Mouse (Mus musculus) G1E (cell line): ENCODE data around the gene Nckap1. TPM values are rescaled to one million over a fixed set of nuclear protein-coding genes. Genes with fewer than 3 reads are reported as not detected.
"Not testable (repeated sequence)": the region's sequence is repeated elsewhere in the genome, so short reads cannot be mapped to it uniquely, and the experiment has no call there.

Experiments used
- ATAC-seq: 2 replicates; pipeline ENCODE4 v1.8.0; 2016; ENCODE audit warnings: mild to moderate bottlenecking; ENCODE audit not compliant: insufficient number of reproducible peaks, poor library complexity, low FRiP score, severe bottlenecking; ENCODE audit errors: extremely low read depth
- DNase-seq: peaks from one replicate; pipeline ENCODE4 v3.0.0; 2012; ENCODE audit warnings: low spot score
- H3K27me3 ChIP-seq: 2 replicates; pipeline ENCODE4 v1.6.1; 2012; ENCODE audit warnings: mild to moderate bottlenecking, low read length, inconsistent platforms; ENCODE audit not compliant: insufficient read depth
- H3K36me3 ChIP-seq: replicated peaks from 2 replicates; pipeline ENCODE3; 2012; ENCODE audit warnings: mild to moderate bottlenecking, inconsistent platforms
- H3K4me1 ChIP-seq: 2 replicates; pipeline ENCODE4 v1.6.1; 2012; ENCODE audit warnings: low read depth, low read length, inconsistent platforms, mixed read lengths; ENCODE audit not compliant: insufficient read depth
- H3K4me3 ChIP-seq: 2 replicates; pipeline ENCODE4 v1.5.1; 2012; ENCODE audit warnings: low read depth, mild to moderate bottlenecking, inconsistent platforms, low read length, moderate library complexity, mixed read lengths
- H3K9me3 ChIP-seq: replicated peaks from 2 replicates; pipeline ENCODE4 v1.6.1; 2012; ENCODE audit warnings: inconsistent platforms
- CTCF ChIP-seq: IDR thresholded peaks from 2 replicates; pipeline ENCODE4 v1.5.1; 2012; ENCODE audit warnings: low read depth, low read length, inconsistent platforms, mixed read lengths
- GATA1 ChIP-seq: IDR thresholded peaks from 2 replicates; pipeline ENCODE4 v1.6.1; 2012; ENCODE audit warnings: borderline replicate concordance, low read length, inconsistent platforms, mixed read lengths
- GATA2 ChIP-seq: IDR thresholded peaks from 2 replicates; pipeline ENCODE4 v1.6.1; 2012; ENCODE audit warnings: low read depth, low read length, inconsistent platforms, borderline replicate concordance
- POLR2AphosphoS5 ChIP-seq: IDR thresholded peaks from 2 replicates; pipeline ENCODE4 v1.6.1; 2012; ENCODE audit warnings: low read depth, low read length, inconsistent platforms; ENCODE audit not compliant: insufficient replicate concordance
- TAL1 ChIP-seq: conservative IDR thresholded peaks from 2 replicates; pipeline ENCODE4 v1.6.1; 2012; ENCODE audit warnings: low read depth, low read length, inconsistent platforms, mixed read lengths
- polyA plus RNA-seq: library from polyadenylated mRNA; stranded (reverse); fragments of >175 nt; gene quantifications from 2 replicates; pipeline ENCODE4 v1.2.3, GENCODE M21; 2012
- total RNA-seq, 2 experiments: library from RNA; stranded (forward) in 1 of 2; stranded (reverse) in 1 of 2; fragments of 200-1000 nt in 1 of 2; fragments of >200 nt in 1 of 2; fragmentation: Nextera tagmentation in 1 of 2; gene quantifications; 2 replicates each; pipeline ENCODE4 v1.2.3; 2014 to 2017

Nckap1 gene
- total and polyA plus RNA-seq, 3 experiments: 4.3 to 62.6 (median 37.2) TPM

DNA sequence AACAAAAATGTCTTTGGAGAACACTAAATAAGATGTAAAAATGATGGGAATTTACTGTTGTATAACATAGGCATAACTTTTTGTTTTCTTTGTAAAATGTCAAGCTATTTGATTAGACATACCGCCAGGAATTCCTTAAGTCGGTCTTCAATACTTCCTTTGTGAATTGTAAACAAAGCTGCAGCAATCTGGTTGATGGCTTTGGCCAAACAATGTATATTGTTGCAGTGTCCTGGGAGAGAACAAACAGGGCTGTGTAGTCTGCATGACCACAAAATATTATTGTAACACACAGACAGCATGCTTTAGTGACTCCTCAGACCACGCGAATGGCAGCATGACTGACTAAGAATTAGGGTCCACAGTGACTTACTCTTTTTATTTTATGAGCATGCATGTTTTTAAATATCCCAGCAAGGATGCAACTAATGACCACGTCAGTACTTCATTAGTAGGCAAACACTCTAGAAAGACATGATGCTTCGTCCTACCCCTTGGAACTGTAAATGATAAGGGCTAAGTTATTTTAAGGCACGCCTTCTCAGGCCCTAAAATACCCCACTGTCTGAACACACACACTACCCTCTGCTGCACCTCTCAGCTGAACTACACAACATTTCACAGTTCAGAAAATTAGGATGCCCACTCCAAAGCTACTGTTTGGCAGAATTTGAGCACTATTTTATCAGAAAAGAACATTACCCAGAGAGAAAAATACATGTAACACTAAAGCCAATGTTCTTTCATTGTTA is 75.0 kb downstream of the Nckap1 start:
- Histone ChIP-seq H3K36me3 (peaks cover 52% of the 10 kb centered on the region), H3K27me3 (no peaks in the 10 kb centered on the region), H3K4me1 (no peaks in the 10 kb centered on the region), H3K9me3 (no peaks in the 10 kb centered on the region), H3K4me3 (no peak overlapping the region)
- ATAC-seq (no peak), DNase-seq (no peak)
- TF ChIP-seq POLR2AphosphoS5 (no peak), GATA1 (no peak)

DNA sequence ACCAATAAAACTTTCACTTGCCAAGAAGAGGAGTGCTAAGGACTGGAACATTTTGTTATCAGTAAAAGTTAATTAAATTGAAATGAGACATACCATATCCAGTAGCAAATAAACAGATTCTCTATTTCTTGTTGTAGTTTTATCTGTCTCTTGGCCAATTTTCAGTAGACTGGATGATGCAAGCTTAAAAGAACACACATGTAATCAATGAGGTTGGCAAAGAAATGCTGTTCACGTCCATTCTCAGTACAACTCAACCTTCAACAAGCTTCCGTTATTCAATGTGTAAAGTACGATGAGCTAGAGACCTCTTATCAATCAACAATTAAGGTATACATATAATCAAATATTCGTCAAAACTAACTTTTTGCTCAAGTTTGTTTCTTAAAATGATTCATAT is 79.0 kb downstream of the Nckap1 start:
- DNase-seq (no peak), ATAC-seq (no peak)
- no peak overlapping the region for H3K4me3 ChIP-seq
- TF ChIP-seq POLR2AphosphoS5 (no peak), GATA2 (no peak), GATA1 (no peak), CTCF (no peak), TAL1 (no peak)
- no peaks in the 10 kb centered on the region for H3K4me1 ChIP-seq
- no peaks in the 10 kb centered on the region for H3K27me3 ChIP-seq
- peaks cover 41% of the 10 kb centered on the region for H3K36me3 ChIP-seq
- H3K9me3 ChIP-seq: no peaks in the 10 kb centered on the region

DNA sequence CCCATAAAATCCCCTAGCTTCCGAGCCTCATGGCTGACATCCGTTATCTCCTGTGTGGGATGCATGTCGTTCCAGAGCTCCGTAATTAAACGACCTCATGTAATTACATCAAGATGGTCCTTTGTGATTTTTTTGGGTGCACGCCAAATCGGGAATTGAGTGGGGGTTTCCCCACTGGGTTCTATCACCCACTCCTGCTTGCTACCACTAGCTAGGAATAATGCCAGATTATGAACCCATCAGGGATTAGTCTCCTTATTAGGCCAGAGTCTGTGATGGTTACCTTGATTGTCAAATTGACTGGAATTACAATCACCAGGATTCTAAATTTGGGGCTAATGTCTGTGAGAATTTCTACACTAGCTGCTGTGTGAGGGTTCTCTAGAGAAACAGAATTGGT is 85.9 kb downstream of the Nckap1 start:
- H3K4me3 ChIP-seq, H3K36me3 ChIP-seq, H3K9me3 ChIP-seq, ATAC-seq, H3K27me3 ChIP-seq, H3K4me1 ChIP-seq, DNase-seq: not testable (repeated sequence)

DNA sequence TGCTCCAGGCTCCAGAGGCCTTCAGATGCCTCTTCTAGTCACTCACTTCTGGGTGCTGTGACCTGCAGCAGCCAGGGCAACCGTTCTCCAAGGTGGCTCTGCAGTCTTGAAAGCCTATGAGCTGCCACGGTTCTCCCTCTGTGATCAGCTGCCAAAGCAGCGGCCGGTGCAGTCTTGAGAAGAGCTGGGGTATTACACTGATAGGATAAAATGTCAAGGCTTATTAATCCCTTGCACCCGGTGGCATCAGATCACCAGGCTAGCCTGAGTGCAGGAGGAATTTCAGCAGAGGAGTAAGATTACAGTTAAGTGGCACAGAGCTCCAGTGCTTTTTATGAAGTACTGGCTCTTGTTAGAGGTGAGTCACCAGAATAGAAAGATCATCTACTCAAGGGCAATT is 94.3 kb downstream of the Nckap1 start:
- Histone ChIP-seq H3K4me1 (no peaks in the 10 kb centered on the region), H3K36me3 (no peaks in the 10 kb centered on the region), H3K4me3 (no peak overlapping the region), H3K9me3 (no peaks in the 10 kb centered on the region), H3K27me3 (peaks cover 10% of the 10 kb centered on the region)
- DNase-seq (no peak), ATAC-seq (no peak)
- TF ChIP-seq TAL1 (no peak), CTCF (no peak), GATA2 (no peak), POLR2AphosphoS5 (no peak), GATA1 (no peak)

DNA sequence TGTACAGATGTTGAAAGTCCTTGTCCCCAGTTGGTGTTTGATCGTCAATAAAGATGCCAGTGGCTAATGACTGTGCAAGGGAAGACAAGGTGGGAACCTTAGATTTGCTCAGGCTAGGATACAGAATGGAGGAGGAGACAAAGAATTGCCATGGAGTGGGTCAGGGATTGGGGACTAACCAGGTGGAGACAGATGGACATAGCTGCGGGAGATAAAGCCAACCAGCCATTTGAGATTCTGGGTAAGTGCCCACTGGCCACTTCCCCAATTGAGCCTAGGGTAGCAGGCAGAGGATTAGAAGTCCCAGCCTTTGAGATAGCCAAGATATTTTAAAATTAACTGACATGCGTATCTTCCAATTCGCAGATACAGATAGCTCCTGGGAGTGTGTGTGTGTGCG is 96.2 kb downstream of the Nckap1 start:
- Histone ChIP-seq H3K4me3 (no peak overlapping the region), H3K9me3 (no peaks in the 10 kb centered on the region), H3K27me3 (peaks cover 13% of the 10 kb centered on the region), H3K4me1 (no peaks in the 10 kb centered on the region), H3K36me3 (no peaks in the 10 kb centered on the region)
- TF ChIP-seq GATA1 (no peak), TAL1 (no peak), POLR2AphosphoS5 (no peak), GATA2 (no peak), CTCF (no peak)
- DNase-seq: no peak
- ATAC-seq: no peak

DNA sequence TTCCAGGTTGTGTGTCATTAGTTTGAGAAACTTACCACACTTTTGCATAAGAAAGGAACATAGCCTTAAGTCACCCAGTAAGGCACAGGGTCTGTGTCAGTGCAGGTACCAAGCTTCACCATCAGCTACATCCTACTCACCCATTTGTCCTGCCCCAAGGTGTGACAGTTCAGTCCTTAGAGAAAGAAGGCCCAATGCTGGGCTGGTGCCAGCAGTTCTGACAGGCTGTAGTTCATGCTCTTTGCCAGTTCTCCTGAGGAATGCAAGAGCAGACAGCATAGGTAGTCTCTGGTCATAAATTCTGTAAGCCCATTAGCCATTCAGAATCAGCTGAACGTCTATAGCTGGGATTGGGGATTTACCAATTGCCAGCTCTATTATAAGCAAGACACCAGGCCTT is 105.3 kb downstream of the Nckap1 start:
- DNase-seq (no peak), ATAC-seq (no peak)
- no peaks in the 10 kb centered on the region for H3K9me3 ChIP-seq
- no peaks in the 10 kb centered on the region for H3K36me3 ChIP-seq
- peaks cover 18% of the 10 kb centered on the region for H3K4me1 ChIP-seq
- TF ChIP-seq TAL1 (no peak), POLR2AphosphoS5 (no peak), GATA1 (no peak), CTCF (no peak), GATA2 (no peak)
- H3K27me3 ChIP-seq: no peaks in the 10 kb centered on the region
- H3K4me3 ChIP-seq: no peak overlapping the region

DNA sequence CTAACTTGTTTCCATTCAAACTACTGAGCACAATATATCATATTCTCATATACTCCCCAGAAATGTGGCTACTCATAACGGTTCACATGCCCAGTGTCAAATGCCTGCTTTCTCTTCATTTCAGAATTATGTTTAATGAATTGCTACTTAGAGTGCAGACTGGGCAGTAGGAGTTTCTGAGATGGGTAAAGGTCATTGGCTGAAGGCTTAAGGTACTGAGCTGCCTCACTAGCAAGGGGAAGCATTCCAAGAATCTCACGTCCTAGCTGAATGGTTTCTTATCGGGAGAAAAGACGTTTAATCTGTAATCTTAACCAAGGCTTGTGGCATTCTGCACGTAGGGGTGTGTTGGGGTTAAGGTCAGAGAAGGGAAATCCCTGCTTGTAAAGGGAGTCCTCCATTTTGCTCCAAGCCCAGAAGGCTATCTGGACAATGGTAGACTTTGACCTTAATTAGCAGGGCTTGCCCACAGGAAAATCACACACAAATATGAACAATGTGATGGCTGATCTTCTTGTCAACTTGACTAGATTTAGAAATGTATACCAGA is 106.9 kb downstream of the Nckap1 start:
- H3K27me3 ChIP-seq: no peaks in the 10 kb centered on the region
- no peaks in the 10 kb centered on the region for H3K36me3 ChIP-seq
- peak; percentile 28; the same call in 1 of the 2 replicates for ATAC-seq
- TF ChIP-seq POLR2AphosphoS5: no peak
- no peak for TF ChIP-seq GATA1
- no peak for TF ChIP-seq GATA2
- TF ChIP-seq CTCF: no peak
- no peak for TF ChIP-seq TAL1
- H3K4me1 ChIP-seq: peaks cover 18% of the 10 kb centered on the region
- no peak for DNase-seq
- no peak overlapping the region for H3K4me3 ChIP-seq
- H3K9me3 ChIP-seq: no peaks in the 10 kb centered on the region
